Mouse (Mus musculus) gastrocnemius, postnatal 4 days (tissue): ENCODE measurements around the gene Igf1r. TPM values are rescaled to one million over a fixed set of nuclear protein-coding genes. Genes with fewer than 3 reads are reported as not detected.

Experiments
- DNase-seq, 2 experiments: peaks; one replicate each; pipeline ENCODE4 v3.0.0; 2021 to 2022; ENCODE audit warnings: low spot score in 2 of 2, mixed read lengths in 2 of 2
- total RNA-seq, 2 experiments: library from RNA; stranded (reverse); gene quantifications; 2 replicates each; pipeline ENCODE4 v1.2.3; 2021

Gene Igf1r
- total RNA-seq, 2 experiments from 2014 or later = 40.6 to 41.0 TPM

DNA sequence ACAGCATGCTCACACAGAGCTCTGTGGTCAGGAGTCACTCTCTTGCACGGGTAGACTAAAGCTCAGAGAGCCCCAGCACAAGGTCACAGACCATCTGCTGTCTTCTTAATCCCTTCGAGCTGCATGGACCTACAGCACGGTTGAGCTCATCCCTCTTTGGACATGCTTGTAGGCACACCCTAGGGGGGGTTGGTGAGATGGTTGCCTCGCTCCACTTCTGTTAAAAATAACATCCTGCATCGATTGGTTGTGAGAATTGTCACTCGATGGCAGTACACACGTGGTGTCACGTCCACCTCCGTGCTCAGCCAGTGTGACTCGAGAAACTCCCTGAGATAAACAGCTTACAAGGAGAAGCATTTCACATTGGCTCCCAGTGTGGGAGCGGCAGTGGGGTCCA lies 266.3 kb downstream of the Igf1r start:
- no peak for DNase-seq

DNA sequence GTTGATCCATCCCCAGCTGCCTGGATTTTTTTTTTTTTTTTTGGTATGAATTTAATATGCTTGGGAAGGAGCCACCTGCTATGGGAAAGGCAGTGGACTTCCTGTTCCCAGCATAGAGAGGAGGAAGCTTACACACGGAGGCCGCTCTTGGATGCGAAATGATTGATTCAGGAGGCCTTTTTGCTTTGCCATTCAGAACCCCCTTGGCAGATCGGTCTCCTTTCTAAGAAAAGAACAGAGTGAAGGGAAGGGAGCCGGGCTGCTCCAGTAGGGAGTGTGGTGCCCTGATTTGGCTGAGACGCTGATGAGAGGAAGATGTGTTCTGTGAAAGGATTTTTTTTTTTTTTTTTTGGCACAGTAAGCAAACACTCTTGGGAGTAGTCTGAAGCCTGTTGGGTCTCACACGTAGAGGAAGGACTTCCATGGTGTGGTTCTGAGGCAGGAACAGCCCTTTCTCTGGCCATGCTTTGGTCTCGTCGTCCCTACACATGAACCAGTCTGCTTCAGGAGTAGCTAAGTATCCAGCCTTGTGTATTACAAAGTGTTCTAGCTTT lies 269.1 kb downstream of the Igf1r start:
- DNase-seq = no peak

- peak; percentile 44 to 46 for DNase-seq
Observed at GRCm38 (mm10) chr7:68223356-68223808, 270.8 kb downstream of the Igf1r start.

DNA sequence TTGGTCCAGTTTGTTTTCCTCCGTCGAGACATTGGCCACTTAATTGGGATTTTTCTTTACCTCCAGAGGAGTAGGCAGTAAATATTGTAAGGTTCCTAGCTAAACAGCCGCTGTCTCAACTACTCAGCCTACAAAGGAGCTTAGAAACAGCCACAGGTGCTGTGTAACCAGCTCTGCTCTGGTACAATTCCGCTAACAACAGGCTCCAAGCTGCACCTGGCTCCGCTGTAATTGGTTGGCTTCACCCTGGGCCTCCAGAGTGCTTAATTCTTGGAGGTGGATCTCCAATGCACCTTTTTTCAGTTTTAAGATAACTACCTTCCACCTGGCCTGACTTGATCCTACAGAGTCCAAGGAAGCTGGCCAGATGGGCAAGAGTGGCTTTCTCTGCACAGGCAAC lies 271.4 kb downstream of the Igf1r start:
- DNase-seq = no peak

GRCm38 (mm10) chr7:68225427-68226054 lies 272.9 kb downstream of the Igf1r start:
- DNase-seq = no peak

DNA sequence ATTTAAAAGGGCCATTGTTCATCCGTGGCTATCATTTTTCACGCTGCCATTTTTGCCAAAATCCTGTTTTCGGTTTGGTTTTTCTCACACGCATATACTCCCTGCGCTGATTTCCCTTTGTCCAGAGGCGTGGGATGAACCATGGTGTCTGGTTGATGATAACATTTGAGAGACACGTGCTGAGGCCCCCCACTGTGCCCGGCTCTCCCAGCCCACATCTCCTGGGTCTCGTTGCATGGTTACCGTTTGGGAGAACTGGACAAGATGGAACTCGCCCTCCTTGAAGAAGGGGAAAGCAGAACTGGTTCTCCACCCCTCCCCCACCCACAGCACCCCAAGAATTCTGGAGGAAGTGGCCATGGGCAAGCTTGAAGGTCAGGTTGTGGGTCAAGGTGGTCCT lies 274.4 kb downstream of the Igf1r start:
- no peak for DNase-seq

- DNase-seq = no peak
Observed at GRCm38 (mm10) chr7:68227621-68228020, 275.0 kb downstream of the Igf1r start.

DNA sequence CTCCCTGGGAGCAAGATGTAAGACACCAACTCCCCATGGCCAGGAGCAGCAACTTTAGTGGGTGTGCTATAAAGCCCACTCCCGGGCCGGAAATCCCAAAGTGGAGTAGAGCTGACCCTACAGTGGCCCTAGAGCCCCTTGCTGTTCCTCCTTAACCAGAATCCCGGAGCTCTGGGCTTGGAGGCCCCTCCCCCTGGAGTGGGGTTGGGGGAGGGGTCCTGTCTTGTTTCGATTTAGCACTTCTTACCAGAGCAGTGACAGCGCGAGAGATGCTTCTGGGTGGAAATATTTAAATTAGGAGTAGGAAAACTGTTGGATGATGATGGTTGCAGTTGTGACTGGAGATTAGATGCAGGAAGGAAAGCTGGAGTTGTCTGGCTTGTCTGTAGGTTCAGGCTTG lies 275.9 kb downstream of the Igf1r start:
- DNase-seq = no peak

DNA sequence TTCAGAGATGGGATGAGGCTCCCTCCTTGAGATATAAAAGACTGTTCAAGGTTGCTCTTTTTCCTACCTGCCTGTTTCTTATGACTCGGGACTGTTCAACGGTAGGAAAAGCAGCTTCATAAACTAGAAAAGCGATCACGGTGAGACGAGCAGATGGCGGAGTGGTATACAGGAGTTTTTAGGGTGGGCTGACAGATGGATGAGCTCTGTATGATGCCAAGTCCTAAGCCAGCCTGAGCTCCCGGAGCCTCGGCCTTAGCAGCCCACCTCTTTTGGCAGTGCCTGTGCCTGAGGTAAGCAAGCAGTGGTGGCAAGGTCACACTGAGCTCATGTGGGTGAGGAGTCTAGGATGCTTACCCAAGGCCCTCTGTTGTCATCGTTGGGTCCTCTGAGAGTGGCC lies 278.2 kb downstream of the Igf1r start:
- DNase-seq = no peak

DNA sequence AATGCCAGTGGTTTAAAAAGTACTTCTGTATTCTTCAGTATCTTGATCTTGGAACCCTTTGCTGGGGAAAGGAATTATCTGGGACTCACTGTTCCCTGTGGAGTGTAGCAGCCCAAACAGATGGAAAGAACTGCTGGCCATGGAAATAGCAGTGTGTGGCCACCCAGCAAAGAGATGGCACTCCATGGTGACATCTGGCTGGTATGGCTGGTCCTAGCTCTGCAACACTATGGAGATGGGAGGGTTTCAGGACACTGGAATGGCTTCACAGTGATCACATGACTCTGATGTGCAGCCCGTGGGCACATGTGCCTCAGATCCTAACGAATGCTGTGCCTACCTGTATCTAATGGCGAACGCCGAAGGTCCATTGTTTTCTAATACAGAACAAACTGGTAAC lies 279.9 kb downstream of the Igf1r start:
- no peak for DNase-seq

- DNase-seq = no peak
Observed at GRCm38 (mm10) chr7:68233619-68234223, 281.1 kb downstream of the Igf1r start.

DNA sequence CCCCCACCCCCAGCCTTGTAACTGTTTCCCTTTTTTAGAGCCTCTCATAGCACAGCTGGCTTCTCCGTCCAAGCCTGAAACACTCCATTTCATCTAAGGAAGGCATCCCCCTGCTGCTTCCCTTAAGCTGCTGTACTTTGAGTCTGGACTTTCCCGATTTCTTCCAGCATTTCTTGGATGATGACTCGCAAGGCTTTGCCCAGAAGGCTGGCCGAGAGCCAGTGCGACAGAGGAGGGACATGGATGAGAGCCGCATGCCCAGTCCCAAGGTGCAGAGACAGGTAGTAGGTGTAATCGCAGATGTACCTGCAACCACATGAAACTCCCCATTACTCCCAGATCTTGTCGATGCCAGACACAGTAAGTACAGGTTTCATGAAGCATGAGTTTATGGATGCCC lies 284.2 kb downstream of the Igf1r start:
- no peak for DNase-seq

GRCm38 (mm10) chr7:68239220-68239827 lies 286.7 kb downstream of the Igf1r start:
- no peak for DNase-seq

DNA sequence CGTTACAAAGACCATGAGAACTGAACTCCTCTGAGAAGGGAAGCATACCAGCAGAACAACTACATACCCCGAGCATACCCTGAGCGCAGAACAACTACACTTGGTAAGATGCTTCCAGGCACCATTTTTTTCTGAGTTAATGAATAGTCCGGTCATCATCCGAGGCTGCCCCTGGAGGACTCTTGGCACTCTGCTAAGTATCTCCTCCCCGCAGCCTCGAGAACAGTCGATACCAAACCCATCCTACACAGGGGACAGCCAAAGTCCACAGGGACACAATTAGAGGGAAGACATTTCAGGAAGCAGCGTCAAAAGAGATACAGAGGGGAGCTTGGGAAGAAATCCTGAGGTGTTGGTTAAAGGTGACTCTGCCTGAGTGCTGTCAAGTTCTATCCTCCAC lies 288.6 kb downstream of the Igf1r start:
- no peak for DNase-seq

- DNase-seq = no peak
Observed at GRCm38 (mm10) chr7:68245681-68246080, 293.1 kb downstream of the Igf1r start.

DNA sequence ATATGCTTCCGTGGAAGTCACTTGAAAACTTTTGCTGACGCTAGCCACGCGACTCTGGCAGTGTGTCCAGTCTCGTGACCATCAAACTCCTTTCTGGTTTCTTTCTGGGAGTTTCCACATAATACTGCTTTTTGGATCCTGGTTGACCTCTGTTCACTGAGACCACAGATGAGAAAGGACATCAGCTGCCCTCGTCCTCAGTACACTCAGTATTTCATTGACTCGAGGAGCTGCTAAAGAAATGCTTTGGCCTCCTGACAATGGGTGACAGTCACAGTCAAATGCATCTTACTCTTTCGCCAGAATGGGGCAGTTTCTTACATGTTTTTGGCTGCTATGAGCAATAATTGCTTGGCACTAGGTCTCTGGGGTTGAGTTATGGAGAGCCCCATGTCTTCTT lies 293.6 kb downstream of the Igf1r start:
- no peak for DNase-seq

DNA sequence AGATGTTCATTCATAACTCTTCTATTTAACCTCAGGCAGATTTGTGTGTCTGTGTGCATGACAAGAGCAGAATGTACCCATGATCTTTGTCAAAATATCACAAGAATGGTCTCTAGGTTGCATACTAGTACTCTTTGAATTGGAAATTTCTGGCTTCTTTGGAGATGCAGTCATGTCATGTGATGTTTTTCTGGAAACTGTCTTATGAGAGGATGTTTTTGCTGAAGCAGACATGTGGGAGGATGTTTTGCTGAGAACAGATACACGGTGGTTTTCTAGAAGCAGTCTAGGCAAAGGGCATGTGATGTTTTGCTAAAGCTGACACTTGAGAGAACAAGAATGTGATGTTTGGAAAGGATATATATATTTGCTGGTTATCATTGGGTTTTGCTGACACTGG lies 297.8 kb downstream of the Igf1r start:
- no peak for DNase-seq

- DNase-seq = no peak
Observed at GRCm38 (mm10) chr7:68250902-68251301, 298.3 kb downstream of the Igf1r start.

- no peak for DNase-seq
Observed at GRCm38 (mm10) chr7:68257767-68258166, 305.1 kb downstream of the Igf1r start.

DNA sequence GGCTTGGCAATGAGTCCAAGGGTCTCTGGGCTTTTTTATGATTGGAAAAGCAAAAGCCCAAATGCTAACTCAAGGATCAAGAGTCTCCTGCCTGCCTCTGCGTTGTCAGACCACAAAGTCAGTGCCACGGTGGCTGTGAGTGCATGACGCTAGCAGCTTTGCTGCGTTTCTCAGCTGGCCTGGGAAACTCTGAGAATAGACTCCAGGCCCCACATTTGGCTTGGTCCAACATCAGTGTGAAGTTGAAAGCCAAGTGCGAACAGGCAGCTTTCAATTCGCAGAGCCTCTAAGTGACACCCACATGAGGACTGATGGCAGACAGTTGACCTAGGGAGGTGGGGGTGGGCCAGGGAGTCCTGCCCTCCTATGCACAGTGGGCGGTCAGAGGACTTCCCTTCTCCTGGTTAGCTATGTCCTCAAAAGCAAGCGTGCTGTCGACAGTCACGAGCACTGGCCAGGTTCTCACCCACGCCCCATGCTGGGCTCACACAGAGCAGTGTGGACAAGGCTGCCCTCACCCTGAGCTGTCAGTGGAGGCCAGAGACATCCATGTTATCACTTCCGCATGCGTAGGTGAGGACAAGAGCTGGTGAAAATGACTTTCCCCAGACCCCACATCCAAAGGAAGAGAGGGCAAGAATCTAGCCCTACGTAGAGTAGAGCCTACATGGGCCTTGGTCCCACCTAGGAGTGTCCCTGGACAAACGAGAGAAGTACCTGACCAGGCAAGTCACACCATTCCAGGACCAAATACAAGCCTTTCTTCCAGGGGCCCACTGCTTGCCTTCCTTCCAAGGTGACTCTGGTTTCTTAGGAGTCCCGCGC lies 305.9 kb downstream of the Igf1r start:
- DNase-seq = no peak

DNA sequence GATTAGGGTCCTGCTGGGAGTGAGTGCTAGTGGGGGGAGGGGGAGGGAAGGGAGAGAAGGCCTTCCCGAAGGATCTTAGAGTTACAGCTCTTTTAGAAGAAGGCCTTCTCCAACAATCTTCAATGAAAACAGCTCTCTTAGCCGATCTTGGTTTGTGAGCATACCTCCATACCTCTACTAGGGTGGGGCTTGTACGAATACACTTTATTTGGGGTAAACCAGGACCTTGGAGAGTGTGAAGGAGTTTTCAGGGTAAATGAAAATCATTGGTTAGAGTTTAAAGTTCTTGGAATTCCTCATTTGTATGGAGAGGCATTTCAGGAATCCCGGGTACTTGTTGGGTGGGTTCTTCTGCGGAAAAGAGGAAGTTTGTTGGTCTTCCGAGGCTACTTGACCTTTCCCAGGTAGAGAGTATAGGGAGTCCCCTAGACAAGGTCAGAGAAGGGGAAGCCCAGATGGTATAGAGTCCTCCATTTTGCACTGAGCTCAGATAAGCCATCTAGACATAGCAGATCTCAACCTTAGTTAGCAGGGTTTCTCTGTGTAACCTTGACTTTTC lies 307.0 kb downstream of the Igf1r start:
- DNase-seq = no peak
